Mouse (Mus musculus): ENCODE data around the gene Vmn2r9. TPM values are rescaled to one million over a fixed set of nuclear protein-coding genes. Genes with fewer than 3 reads are reported as not detected.
A peak's percentile ranks its signal among the peaks of the same experiment; 100 is the strongest.
"Not testable (repeated sequence)": the region's sequence is repeated elsewhere in the genome, so short reads cannot be mapped to it uniquely, and the experiment has no call there.

Vmn2r9 gene
- not detected in 2 replicates for total RNA-seq (2021)
- long read RNA-seq: 0 reads

- DNase-seq: not testable (repeated sequence)
These were observed at the start of gene Vmn2r9 for GRCm38 (mm10) chr5:108852501-108852900. Vmn2r9 (minus strand) TSS chr5:108852601.

DNA sequence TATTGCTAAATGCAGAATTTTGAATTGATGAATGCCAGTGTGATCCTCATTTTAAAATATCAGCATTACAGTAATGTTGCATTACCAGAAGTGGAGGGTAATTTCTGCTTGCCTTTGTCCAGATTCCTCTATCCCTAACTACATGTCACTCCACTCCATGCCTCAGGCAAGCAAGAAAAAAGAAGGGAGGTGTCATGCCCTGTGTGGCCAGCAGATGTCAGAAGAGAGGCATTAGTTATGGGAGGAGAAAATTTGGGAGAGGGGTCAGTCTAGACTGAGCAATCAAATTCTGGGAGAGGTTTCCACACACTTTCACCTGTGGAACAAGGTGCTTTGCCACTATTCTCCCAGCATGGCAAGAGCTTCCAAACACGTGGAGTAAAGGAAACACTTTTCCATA, 14.3 kb upstream of the Vmn2r9 start:
- peak; percentile 41 for DNase-seq

GRCm38 (mm10) chr5:108849466-108849865, 2.9 kb downstream of the Vmn2r9 start:
- no peak for DNase-seq

DNA sequence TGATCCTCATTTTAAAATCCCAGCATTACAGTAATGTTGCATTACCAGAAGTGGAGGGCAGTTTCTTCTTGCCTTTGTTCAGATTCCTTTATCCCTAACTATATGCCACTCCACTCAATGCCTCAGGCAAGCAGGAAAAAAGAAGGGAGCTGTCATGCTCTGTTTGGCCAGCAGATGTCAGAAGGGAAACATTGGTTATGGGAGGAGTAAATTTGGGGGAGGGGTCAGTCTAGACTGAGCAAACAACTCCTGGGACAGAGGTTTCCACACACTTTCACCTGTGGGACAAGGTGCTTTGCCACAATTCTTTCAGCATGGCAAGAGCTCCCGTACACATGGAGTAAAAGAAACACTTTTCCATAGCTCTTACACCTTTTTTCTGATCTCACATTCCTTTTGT, 16.2 kb downstream of the Vmn2r9 start:
- DNase-seq: peak; percentile 21

GRCm38 (mm10) chr5:108823276-108823675, 29.1 kb downstream of the Vmn2r9 start:
- peak; percentile 69 for DNase-seq

GRCm38 (mm10) chr5:108808750-108809149, 43.7 kb downstream of the Vmn2r9 start, which contains the start of gene Vmn2r8:
Vmn2r8 (minus strand) TSS chr5:108808850.
- not testable (repeated sequence) for DNase-seq

- DNase-seq: peak; percentile 2
These were observed 48.8 kb downstream of the Vmn2r9 start for GRCm38 (mm10) chr5:108803646-108804045.

- not testable (repeated sequence) for DNase-seq
These were observed 57.1 kb downstream of the Vmn2r9 start, which contains the start of gene Tmed11 for GRCm38 (mm10) chr5:108795263-108795662. Tmed11 (minus strand) TSS chr5:108795363.

GRCm38 (mm10) chr5:108790385-108790784, 62.0 kb downstream of the Vmn2r9 start:
- peak; percentile 8 for DNase-seq

Other genes with a start within 250 kb of the Vmn2r9 start
- 86.7 and 95.7 TPM in 2 replicates for gene Gak, start 222.8 kb downstream of the Vmn2r9 start, total RNA-seq (2021)
- 28.5 and 37.2 TPM in 2 replicates for gene Tmem175, start 222.8 kb downstream of the Vmn2r9 start, total RNA-seq (2021)
- 17.2 and 19.1 TPM in 2 replicates for gene Idua, start 192.3 kb downstream of the Vmn2r9 start, total RNA-seq (2021)
- gene Dgkq, start 182.9 kb downstream of the Vmn2r9 start, total RNA-seq (2021): 21.2 and 22.7 TPM in 2 replicates
- 0.15 and 1.1 TPM in 2 replicates for gene Slc26a1, start 177.0 kb downstream of the Vmn2r9 start, total RNA-seq (2021)
- 24.6 and 32.3 TPM in 2 replicates for gene Fgfrl1, start 160.2 kb downstream of the Vmn2r9 start, total RNA-seq (2021)
- gene Rnf212, start 77.6 kb downstream of the Vmn2r9 start, total RNA-seq (2021): not detected in 2 replicates
- not detected in 2 replicates for gene Tmed11, start 57.2 kb downstream of the Vmn2r9 start, total RNA-seq (2021)
- not detected in 2 replicates for gene Vmn2r8, start 43.8 kb downstream of the Vmn2r9 start, total RNA-seq (2021)
- not detected in 2 replicates for gene Vmn2r10, start 153.9 kb upstream of the Vmn2r9 start, total RNA-seq (2021)
- not detected in 2 replicates for gene Vmn2r11, start 207.0 kb upstream of the Vmn2r9 start, total RNA-seq (2021)
- not detected in 2 replicates for gene Vmn2r12, start 245.3 kb upstream of the Vmn2r9 start, total RNA-seq (2021)

All from adrenal gland, postnatal 25 days (tissue).